Mouse (Mus musculus) forebrain, embryonic 16.5 days (tissue): ENCODE results near the gene Chrm3. TPM values are rescaled to one million over a fixed set of nuclear protein-coding genes. Genes with fewer than 3 reads are reported as not detected.
A peak's percentile ranks its signal among the peaks of the same experiment; 100 is the strongest.

Experiments
- ATAC-seq: fragments of 200-750 bp; cut with Nextera tagmentation; 2 replicates; pipeline ENCODE4 v1.8.0; 2017; ENCODE audit warnings: mild to moderate bottlenecking, moderate library complexity
- H3K27ac ChIP-seq: fragments of 300-500 bp; sonication (generic); 2 replicates; pipeline ENCODE4 v1.5.1; 2014; ENCODE audit warnings: low read length, control low read depth
- H3K27me3 ChIP-seq: fragments of 300-500 bp; sonication (generic); replicated peaks from 2 replicates; pipeline ENCODE4 v1.6.1; 2014; ENCODE audit warnings: low read length; ENCODE audit not compliant: control insufficient read depth, insufficient read depth
- H3K36me3 ChIP-seq: fragments of 300-500 bp; sonication (generic); 2 replicates; pipeline ENCODE4 v1.6.1; 2014; ENCODE audit not compliant: control insufficient read depth, insufficient read depth
- H3K4me1 ChIP-seq: fragments of 300-500 bp; sonication (generic); replicated peaks from 2 replicates; pipeline ENCODE4 v1.6.1; 2014; ENCODE audit warnings: low read length; ENCODE audit not compliant: control insufficient read depth, insufficient read depth
- H3K4me2 ChIP-seq: fragments of 300-500 bp; sonication (generic); 2 replicates; pipeline ENCODE4 v1.6.1; 2014; ENCODE audit warnings: mild to moderate bottlenecking, low read length, control low read depth
- H3K4me3 ChIP-seq: fragments of 300-500 bp; sonication (generic); replicated peaks from 2 replicates; pipeline ENCODE4 v1.5.1; 2014; ENCODE audit warnings: mild to moderate bottlenecking, low read length, control low read depth
- H3K9ac ChIP-seq: fragments of 300-500 bp; sonication (generic); replicated peaks from 2 replicates; pipeline ENCODE4 v1.6.1; 2014; ENCODE audit warnings: low read depth, low read length, control low read depth
- H3K9me3 ChIP-seq: fragments of 300-500 bp; sonication (generic); 2 replicates; pipeline ENCODE4 v1.6.1; 2016; ENCODE audit warnings: low read length; ENCODE audit not compliant: control insufficient read depth
- WGBS: fragments of 180-500 bp; shearing (Covaris S2); extraction: QIAGEN DNeasy Blood & Tissue Kit; methylation state at CpG from one replicate; pipeline ENCODE4 v1.1.7; 2014; 5-methylcytosine and 5-hydroxymethylcytosine counted together
- polyA plus RNA-seq: library from polyadenylated mRNA; unstranded; fragments of >200 nt; fragmentation: Nextera tagmentation; extraction: Ambion mirVana; gene quantifications from 2 replicates; pipeline ENCODE4 v1.2.1, GENCODE M21; 2015

Gene Chrm3
- polyA plus RNA-seq, 1 experiment from 2014 or later, result 2.2 TPM

DNA sequence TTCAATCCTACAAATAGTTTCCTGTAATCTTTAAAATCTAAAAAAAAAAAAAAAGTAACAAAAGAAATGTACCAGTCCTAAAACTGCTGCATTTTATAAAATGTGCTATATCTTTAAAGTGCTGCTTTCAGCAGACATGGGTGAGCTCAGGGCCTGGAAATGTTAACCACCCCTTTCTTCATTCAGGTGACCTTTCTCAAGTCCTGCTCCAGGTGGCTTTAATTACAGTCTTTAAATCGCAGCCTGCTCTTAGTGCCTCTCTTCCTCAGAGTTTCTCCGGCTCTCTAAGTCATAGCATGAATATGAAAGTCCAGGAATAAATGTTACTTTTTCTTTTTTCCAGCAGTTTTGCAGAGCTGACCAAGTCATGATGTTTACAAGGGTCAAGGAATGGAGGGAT is 229.6 kb downstream of the Chrm3 start:
- H3K4me2 ChIP-seq, result no peak overlapping the region
- H3K27ac ChIP-seq, result no peak overlapping the region
- H3K27me3 ChIP-seq, result no peaks in the 10 kb centered on the region
- no peaks in the 10 kb centered on the region for H3K9me3 ChIP-seq
- H3K9ac ChIP-seq, result no peak overlapping the region
- 85% methylated on average over 2 of the region's 2 CpGs for WGBS
- H3K4me1 ChIP-seq, result no peaks in the 10 kb centered on the region
- H3K36me3 ChIP-seq, result no peaks in the 10 kb centered on the region
- ATAC-seq, result no peak
- H3K4me3 ChIP-seq, result no peak overlapping the region

DNA sequence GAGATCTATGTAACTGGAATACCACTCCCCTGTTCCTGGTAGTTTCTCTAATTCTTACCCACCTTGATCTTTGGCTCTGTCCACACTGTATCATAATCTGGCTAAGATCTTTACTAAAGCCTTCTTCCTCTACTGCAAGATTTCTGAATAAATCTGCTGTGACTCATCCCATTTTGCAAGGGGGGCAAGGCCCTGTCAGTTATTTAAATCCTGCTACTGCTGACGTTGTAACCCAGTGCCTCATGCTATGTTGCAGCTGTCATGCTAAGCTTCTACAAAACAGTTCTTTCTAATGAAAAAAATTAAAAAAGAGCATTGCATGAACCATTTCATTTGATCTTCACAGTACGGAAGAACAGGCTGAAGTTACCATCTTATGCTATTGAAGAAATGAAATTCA is 248.4 kb downstream of the Chrm3 start:
- H3K27ac ChIP-seq, result no peak overlapping the region
- 83% methylated on average over 2 of the region's 2 CpGs for WGBS

DNA sequence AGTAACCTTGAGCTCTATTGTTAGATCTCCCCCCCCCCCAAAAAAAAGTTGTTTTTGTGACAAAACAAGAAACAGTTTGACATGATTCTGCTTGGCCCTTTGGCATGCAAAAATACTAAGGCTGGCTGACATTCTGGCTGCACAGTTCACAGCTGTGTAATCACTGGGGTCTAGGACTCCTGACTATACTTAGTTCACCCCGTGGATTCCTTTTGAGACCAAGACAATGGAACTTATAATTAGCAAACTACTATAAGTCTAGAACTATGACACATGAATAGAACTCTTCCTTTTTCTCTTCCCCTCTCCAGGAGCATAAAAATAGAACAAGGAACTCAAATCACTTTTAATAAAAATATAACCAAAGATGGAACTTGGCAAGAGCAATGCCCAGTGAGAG is 251.1 kb downstream of the Chrm3 start:
- WGBS, result 28% methylated on average over 1 of the region's 1 CpGs
- Histone ChIP-seq H3K4me3 (no peak overlapping the region), H3K27ac (no peak overlapping the region), H3K36me3 (no peaks in the 10 kb centered on the region), H3K27me3 (no peaks in the 10 kb centered on the region), H3K9me3 (no peaks in the 10 kb centered on the region), H3K4me1 (no peaks in the 10 kb centered on the region), H3K9ac (no peak overlapping the region), H3K4me2 (no peak overlapping the region)
- ATAC-seq, result no peak

More for the DNA sequence above, 248.4 kb downstream of the Chrm3 start:
- H3K4me2 ChIP-seq, result no peak overlapping the region
- H3K36me3 ChIP-seq, result no peaks in the 10 kb centered on the region
- no peak for ATAC-seq
- H3K27me3 ChIP-seq, result no peaks in the 10 kb centered on the region
- no peaks in the 10 kb centered on the region for H3K9me3 ChIP-seq
- no peaks in the 10 kb centered on the region for H3K4me1 ChIP-seq
- no peak overlapping the region for H3K4me3 ChIP-seq
- no peak overlapping the region for H3K9ac ChIP-seq

DNA sequence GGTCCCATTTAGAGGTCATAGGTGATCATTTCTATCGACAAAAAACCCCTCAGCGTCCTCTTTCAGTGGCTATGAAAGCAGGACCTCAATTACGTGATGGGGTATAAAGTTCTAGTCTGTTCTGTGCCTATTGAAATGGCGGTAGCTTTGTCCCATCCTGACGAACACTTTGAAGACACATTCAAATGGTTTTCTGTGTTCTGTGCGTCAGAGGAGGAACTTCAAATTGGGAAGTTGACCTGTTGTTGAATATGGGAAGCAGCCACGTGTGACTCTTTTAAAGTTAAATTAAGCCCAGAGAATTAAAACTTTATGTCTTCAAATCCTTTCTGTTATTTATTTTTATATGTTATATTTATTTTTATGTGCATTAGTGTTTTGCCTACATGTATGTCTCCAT is 253.3 kb downstream of the Chrm3 start:
- H3K27me3 ChIP-seq, result no peaks in the 10 kb centered on the region
- no peak overlapping the region for H3K9ac ChIP-seq
- H3K36me3 ChIP-seq, result no peaks in the 10 kb centered on the region
- no peak for ATAC-seq
- H3K4me2 ChIP-seq, result no peak overlapping the region
- 77% methylated on average over 7 of the region's 7 CpGs for WGBS
- no peaks in the 10 kb centered on the region for H3K4me1 ChIP-seq
- no peaks in the 10 kb centered on the region for H3K9me3 ChIP-seq
- no peak overlapping the region for H3K27ac ChIP-seq
- H3K4me3 ChIP-seq, result no peak overlapping the region

DNA sequence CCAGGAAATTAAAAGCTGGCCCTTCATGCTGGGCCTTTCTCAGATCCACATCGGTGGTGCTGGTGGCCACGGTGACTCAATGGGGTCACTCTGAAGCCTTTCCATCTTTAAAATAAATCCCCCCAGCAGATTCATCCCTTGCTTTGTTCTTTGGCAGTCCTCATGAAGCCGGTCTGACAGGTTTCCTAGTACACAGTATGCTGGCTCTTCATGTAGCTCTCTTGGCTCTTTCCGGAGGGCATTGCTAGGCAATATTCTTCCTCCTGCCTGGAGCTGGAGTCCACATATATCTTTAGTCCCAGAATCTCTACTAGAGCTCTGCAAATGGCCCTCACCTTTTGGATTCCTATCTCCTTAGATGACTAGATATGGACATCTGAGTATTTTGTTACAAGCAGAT is 269.9 kb downstream of the Chrm3 start:
- Histone ChIP-seq H3K9ac (no peak overlapping the region), H3K4me1 (no peaks in the 10 kb centered on the region), H3K9me3 (no peaks in the 10 kb centered on the region), H3K4me3 (no peak overlapping the region), H3K27ac (no peak overlapping the region), H3K36me3 (no peaks in the 10 kb centered on the region), H3K27me3 (no peaks in the 10 kb centered on the region), H3K4me2 (no peak overlapping the region)
- no peak for ATAC-seq
- WGBS, result 90% methylated on average over 4 of the region's 4 CpGs

DNA sequence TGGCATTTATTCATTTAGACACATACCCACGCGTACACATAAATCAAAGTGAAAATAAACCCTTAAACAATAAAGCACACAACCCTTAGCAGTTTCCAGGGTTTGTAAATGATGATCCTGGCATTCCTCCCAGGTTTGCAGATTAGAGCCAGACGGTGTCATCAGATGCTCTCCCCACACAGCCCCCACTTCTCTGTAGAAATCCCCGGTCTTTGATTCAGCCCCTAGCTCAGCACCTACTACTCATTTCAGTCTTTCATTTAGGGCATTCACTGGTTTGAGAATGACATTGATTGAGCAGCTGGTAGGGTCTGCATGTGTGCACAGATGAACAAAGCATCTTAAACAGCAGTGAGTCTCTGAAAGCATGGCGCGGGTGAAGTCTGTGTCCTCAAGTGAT is 274.3 kb downstream of the Chrm3 start:
- H3K27ac ChIP-seq, result no peak overlapping the region
- H3K9ac ChIP-seq, result no peak overlapping the region
- H3K4me1 ChIP-seq, result no peaks in the 10 kb centered on the region
- H3K4me3 ChIP-seq, result no peak overlapping the region
- WGBS, result 60% methylated on average over 6 of the region's 6 CpGs
- no peaks in the 10 kb centered on the region for H3K27me3 ChIP-seq
- H3K4me2 ChIP-seq, result no peak overlapping the region
- H3K9me3 ChIP-seq, result no peaks in the 10 kb centered on the region
- H3K36me3 ChIP-seq, result no peaks in the 10 kb centered on the region
- peak; percentile 78 for ATAC-seq

DNA sequence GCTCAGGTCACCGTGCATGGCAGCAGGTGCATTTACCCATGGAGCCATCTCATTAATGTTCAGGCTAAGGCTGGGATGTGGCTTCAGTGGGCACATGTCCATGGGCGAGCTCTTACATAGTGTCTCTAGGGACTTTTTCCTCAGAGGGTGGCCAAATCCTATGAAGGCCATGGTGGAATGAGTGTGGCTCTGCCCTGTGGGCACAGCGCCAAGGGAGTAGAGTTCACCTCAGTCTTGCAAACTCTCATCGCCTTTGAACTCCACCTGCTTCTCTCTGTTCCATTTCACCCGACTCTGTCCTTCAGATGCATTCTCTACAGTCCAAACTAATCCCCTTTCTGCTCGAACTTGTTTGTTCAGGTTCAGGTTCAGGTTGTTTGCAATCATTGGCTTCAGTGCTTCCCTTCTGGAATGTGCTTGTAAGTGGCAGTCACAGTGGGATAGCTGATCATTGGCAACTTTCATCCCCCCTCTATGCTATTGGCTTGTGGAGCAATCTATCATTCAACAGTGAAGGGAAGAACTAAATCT is 278.7 kb downstream of the Chrm3 start:
- H3K4me3 ChIP-seq, result no peak overlapping the region
- no peaks in the 10 kb centered on the region for H3K4me1 ChIP-seq
- H3K9ac ChIP-seq, result no peak overlapping the region
- no peaks in the 10 kb centered on the region for H3K36me3 ChIP-seq
- H3K27me3 ChIP-seq, result no peaks in the 10 kb centered on the region
- H3K4me2 ChIP-seq, result no peak overlapping the region
- no peaks in the 10 kb centered on the region for H3K9me3 ChIP-seq
- 81% methylated on average over 6 of the region's 6 CpGs for WGBS
- no peak for ATAC-seq
- no peak overlapping the region for H3K27ac ChIP-seq

DNA sequence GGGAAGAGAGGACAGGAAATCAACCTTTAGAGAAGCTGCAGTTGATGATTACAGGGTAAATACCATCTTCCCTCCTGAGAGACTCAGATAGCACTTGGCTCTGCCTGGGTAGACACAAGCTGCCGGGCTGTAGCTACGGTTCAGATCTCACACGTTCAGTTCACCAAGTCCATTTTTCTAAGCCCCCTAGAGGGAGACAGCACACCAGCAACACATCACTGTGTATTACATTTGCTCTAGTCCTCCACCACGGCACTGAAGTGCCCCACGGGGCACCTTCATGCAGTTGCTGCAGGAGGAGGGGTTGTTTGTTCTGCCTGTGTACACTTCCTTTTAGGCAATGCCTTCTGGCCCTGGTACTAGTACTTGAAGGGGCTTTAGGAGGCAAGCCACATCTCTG is 289.5 kb downstream of the Chrm3 start:
- Histone ChIP-seq H3K9me3 (no peaks in the 10 kb centered on the region), H3K9ac (no peak overlapping the region), H3K27ac (no peak overlapping the region), H3K27me3 (no peaks in the 10 kb centered on the region), H3K36me3 (no peaks in the 10 kb centered on the region), H3K4me3 (no peak overlapping the region), H3K4me2 (no peak overlapping the region), H3K4me1 (no peaks in the 10 kb centered on the region)
- 38% methylated on average over 5 of the region's 5 CpGs for WGBS
- ATAC-seq, result peak; percentile 76

DNA sequence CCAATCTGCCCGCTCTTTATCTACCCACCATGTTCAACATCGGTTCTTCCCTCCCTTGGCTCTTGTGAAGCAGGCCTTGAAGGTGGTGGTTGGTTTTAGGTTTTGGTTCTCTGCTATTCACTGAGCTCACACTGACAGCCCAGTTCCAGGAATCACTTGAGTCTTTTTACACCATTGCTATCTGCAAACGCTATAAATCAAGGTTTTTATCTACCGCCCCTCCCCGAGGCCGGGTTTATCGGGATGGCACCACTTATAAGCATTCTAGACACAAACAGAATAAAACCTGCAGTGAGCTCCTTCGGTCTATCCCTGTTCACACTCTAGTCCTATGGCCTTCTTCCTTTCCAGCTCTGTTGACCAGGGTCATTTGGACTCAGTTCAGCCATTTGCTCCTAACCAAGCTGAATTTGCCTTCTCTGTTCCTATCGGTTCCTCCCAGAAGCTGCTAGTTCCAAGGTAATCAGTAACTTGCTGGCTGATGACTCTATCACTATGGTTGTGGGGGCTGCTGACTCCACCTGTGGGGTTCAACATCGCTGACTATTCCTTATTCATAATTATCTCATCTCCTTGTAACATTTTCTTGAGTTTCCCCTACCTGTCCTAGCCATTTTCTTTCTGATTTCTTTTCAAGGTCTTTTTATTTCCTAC is 291.6 kb downstream of the Chrm3 start:
- H3K4me2 ChIP-seq, result no peak overlapping the region
- no peaks in the 10 kb centered on the region for H3K36me3 ChIP-seq
- H3K4me1 ChIP-seq, result no peaks in the 10 kb centered on the region
- H3K27me3 ChIP-seq, result no peaks in the 10 kb centered on the region
- H3K4me3 ChIP-seq, result no peak overlapping the region
- no peak overlapping the region for H3K9ac ChIP-seq
- H3K27ac ChIP-seq, result no peak overlapping the region
- H3K9me3 ChIP-seq, result no peaks in the 10 kb centered on the region
- 93% methylated on average over 10 of the region's 10 CpGs for WGBS
- no peak for ATAC-seq
